Mouse (Mus musculus) spleen, adult 18-20 months (tissue): Measurements from ENCODE around the gene Gldc.

Experiments
- DNase-seq, 2 experiments: peaks; one replicate each; pipeline ENCODE4 v3.0.0; 2022; ENCODE audit warnings: mixed read lengths in 2 of 2

The Gldc gene

DNA sequence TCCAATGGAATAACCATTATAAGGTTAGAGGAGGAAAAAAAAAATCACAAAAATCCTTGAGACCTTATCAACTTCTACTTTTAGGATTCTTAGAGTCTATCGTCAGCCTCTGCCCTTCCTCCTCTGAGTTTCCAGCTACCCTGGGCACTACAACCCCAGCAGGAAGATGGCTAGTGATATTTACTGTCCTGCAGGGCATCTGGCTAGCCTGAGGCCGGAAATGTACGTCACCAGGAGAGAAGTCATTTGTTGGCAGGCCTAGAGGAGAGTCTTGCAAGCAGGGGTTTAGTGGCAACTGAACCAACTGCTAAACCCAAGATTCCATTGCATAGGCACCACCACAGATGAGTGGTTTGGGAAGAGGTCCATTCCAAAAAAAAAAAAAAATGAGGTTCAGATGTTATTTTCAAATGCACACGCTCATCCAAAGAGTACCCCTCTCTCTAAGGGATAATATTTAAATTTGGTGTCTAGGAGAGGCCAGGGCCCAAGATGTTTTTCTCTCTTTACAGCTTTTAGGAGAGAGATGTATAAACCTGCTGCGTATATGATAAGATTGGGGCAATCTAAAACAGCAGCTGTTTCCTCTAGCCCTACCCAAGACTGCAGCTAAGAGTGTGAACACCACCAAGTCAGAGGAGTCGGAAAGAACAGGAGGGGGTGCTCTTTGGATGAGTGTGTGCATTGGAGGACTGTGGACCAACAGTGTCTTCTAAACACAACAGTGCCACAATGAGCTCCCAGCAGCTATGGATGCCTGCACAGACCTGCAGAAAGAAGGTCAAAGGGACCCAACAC is 70.0 kb downstream of the Gldc start:
- no peak for DNase-seq

DNA sequence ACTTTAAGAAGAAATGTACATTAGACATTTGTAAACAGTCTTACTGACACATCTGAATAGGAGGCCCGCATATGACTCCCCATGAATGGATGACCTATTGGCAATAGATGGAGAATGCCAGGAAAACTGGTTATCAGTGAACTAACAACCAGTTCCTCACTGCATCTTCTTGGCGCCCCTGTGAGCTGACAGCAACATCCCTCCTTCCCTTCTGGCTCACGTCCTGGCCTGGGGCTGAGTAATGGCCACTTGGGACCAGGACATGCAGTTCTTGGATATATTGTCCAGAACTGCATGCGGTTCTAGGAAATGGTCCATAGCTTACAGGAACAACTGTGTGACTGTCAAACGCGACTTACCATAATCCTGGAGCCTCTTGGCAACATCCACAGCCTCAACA is 72.6 kb downstream of the Gldc start:
- no peak for DNase-seq

DNA sequence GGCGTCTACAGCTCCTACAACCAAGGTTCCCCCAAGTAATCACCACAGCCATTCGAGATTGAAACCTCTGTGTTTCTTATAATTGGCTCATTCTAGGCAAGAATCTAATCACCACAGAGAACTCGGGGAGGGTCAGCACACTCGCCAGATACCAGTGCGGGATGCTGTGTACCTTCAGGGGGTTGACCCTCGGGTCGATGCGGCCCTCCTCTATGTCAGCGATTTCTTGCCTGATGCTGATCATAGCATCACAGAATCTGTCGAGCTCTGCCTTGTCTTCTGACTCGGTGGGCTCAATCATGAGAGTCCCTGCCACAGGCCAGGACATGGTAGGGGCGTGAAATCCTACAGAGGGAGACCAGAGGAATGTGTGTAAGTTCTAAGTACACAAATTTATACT is 74.7 kb downstream of the Gldc start:
- DNase-seq, result no peak

DNA sequence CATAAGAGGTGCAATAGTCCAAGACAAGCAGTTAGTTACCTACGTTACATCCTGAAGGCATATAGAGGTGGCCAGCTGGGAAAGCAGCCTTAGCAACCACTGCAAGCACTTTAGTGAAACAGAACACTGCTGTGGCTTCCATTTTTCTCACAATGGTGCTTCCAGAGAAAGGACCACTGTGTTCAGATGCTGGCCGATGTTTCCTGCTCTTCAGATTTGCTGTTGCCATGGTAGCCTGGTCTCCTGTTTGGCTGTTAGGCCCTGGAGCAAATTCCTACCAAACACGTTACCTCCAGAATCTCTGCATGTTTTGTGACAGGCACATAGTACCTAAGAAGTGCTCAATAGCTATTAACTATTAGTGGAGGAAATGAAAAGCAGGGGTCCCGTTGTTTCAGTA is 78.2 kb downstream of the Gldc start:
- no peak for DNase-seq

DNA sequence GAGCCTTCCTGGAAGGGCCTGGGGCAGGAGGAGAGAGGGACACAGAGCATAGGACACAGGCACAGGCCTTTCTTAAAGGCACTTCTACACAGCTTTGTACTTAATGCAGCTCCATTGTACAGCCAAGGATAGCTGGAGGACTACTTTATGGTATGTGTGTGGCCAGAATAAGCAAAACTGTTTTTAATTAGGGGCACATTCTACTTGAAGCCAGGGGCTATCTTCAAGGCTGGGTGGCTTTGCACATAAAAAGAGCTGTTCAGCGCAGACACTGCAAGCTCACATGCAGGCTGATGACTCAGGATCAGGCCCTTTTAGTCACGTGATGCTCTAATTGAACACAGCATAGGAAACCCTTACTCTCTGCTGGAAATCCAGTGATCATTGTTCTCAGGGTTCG is 79.0 kb downstream of the Gldc start:
- no peak for DNase-seq

DNA sequence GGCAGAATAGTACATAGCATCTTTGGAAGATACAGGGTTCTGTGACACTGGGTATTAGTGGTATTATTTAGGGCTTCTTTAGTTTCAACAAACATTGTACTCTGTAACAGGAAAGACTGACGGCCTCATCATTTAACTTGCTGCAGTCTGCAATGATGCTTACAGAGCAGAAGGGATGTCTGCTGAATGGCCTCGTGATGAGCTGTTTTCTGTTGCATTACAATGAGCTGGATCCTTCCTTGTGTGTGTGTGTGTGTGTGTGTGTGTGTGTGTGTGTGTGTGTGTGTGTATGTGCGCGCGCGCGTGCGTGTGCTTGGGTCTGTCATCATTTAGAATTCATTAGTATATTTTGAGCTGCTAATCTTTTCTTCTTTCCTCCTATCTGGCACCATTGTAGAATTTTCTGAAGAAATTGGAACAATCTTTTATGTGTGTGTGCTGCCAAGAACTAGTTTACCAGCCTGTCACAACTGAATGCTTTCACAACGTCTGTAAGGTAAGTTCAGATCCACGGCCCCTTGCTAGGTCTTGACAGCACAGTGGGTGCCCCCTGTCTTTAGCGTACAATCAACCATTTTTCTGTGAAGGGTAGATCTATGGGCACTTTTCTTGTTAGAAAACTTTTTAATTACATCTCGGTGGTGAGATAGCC is 83.5 kb downstream of the Gldc start:
- no peak for DNase-seq

DNA sequence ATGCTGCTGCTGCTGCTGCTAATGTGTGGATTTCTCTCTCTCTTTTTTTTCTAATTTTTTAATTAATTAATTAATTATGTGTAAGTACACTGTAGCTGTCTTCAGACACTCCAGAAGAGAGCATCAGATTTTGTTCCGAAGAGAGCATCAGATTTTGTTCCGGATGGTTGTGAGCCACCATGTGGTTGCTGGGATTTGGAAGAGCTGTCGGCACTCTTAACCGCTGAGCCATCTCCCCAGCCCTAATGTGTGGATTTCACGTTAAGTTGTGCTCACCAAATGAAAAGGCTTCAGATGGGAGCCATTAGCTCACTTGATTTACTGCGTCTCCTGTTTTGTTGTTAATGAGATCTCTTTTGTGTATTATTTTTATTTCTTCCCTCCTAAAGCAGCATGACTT is 85.1 kb downstream of the Gldc start:
- no peak for DNase-seq

DNA sequence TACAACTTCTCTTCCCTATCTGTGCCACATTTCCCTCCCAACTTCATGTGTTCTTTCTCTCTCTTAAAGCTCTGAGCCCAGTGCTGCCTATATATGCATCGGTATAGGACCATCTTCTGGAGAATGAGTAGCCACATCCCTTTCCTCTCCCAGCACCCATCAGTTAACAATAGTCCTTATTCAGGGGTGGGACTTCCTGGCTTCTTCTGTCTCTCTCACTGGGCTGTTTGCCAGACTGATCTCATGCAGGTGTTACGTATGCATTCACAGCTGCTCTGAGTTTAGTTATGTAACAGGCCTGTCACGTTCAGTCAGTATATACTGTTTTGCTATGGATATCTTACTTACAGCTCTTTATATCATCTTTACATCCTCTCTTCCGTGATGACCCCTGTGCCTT is 109.4 kb downstream of the Gldc start:
- DNase-seq, result no peak

DNA sequence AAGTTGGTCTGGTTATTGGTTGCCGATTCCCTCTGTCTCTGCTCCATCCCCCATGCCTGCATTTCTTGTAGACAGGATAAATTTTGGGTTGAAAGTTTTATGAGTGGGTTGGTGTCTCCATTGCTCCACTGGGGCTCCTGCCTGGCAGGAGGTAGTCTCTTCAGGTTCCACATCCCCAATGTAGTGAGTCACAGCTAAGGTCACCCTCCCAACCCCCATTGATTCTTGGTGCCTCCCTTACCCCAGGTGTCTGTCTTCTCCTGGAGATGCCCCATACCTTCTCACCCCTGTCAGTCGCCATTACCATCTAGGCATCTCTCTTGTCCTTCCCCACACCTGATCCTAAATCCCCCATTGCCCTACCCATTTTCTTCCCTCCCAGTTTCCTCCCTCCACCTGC is 121.0 kb downstream of the Gldc start:
- no peak for DNase-seq

DNA sequence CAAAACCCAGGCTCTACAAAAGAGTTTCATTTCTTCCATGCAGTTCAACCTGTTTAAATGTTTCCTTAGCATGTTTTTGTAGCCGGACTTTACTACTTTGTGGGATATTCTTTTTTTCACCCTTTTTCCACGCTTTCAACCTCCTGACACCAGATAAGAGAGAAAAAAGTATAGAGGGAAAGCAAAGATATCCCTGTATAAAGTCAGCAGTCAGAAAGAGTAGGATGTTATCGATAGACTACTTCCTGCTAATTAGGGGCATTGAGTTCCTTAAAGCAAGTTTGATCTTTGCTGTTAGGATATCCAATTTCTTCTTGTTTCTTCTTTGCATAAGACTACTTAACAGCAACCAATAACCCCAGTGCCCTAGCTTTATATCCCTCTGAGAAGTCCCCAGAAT is 123.8 kb downstream of the Gldc start:
- no peak for DNase-seq

DNA sequence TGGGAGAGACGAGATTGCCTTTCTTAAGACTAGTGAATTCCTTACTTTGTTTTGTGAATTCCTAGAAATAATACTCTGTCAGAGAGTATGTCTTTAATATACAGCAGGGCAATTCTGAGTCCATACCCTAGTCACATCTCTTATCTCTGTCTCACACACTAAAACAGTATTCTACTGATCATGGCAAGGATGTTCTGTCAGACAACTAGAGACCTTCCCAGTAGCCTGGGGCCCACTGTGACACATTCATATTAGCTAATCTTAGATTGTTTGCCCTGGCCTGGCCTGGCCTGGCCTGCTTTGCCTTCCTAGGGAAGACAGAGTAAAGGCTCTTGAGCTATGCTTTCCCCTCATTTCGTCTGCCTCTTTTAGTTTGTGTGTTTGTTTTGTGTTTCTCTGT is 124.6 kb downstream of the Gldc start:
- no peak for DNase-seq
